Mouse (Mus musculus) G1E (cell line): ENCODE data around the gene Actb.

Source experiments
- CTCF ChIP-seq: IDR thresholded peaks from 2 replicates; pipeline ENCODE4 v1.5.1; 2012; ENCODE audit warnings: low read depth, low read length, inconsistent platforms, mixed read lengths
- GATA1 ChIP-seq: IDR thresholded peaks from 2 replicates; pipeline ENCODE4 v1.6.1; 2012; ENCODE audit warnings: borderline replicate concordance, low read length, inconsistent platforms, mixed read lengths
- POLR2AphosphoS5 ChIP-seq: IDR thresholded peaks from 2 replicates; pipeline ENCODE4 v1.6.1; 2012; ENCODE audit warnings: low read depth, low read length, inconsistent platforms; ENCODE audit not compliant: insufficient replicate concordance
- TAL1 ChIP-seq: conservative IDR thresholded peaks from 2 replicates; pipeline ENCODE4 v1.6.1; 2012; ENCODE audit warnings: low read depth, low read length, inconsistent platforms, mixed read lengths

GRCm38 (mm10) chr5:142924336-142924959 is 17.9 kb upstream of the Actb start:
- TF ChIP-seq CTCF, result no peak
- TF ChIP-seq TAL1, result no peak
- TF ChIP-seq GATA1, result no peak
- no peak for TF ChIP-seq POLR2AphosphoS5
